Mouse (Mus musculus): ENCODE data around the gene Cyp3a41b.
"Not testable (repeated sequence)": the region's sequence is repeated elsewhere in the genome, so short reads cannot be mapped to it uniquely, and the experiment has no call there.

The Cyp3a41b gene

DNA sequence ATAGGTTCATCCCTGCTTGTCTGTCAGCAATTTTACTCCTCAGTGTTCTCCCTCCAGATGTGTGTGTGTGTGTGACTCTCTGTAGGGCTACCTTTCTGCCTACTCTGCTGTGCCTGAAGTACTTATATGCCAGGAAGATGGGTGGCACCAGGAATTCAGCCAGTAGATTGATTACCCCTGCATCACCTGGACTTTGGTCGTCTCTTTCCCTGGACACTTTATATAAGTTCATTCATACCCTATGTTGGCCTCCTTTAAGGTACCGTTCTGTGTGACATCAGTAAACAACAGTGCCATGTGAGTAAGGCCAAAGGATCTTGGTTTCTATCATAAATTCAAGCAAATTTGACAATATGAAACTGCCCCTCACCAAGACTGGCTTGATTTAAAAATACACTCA, at the start of gene Cyp3a41b:
Gene Cyp3a41b, minus strand, starts transcription at position 101 of the 400 bp plus-strand sequence.
- DNase-seq = not testable (repeated sequence)

DNA sequence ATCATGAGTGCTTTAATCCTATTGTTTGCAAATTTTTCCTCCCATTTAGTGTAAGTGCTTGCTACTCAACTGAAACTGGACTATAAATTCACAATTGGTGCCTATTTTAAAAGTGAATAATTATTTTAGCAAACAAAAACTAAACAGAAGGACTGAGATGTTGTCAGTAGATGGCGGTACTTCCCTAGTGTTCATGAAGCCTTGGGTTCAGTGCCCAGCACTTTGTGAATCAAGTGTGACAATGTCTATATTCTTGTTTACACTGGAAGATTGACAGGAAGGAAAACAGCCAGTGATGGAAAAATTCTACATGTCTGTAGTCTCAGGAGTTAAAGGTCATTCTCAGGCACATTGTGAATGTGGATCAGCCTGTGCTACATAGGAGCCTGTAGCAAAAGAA, 47.8 kb upstream of the Cyp3a41b start:
- not testable (repeated sequence) for DNase-seq

DNA sequence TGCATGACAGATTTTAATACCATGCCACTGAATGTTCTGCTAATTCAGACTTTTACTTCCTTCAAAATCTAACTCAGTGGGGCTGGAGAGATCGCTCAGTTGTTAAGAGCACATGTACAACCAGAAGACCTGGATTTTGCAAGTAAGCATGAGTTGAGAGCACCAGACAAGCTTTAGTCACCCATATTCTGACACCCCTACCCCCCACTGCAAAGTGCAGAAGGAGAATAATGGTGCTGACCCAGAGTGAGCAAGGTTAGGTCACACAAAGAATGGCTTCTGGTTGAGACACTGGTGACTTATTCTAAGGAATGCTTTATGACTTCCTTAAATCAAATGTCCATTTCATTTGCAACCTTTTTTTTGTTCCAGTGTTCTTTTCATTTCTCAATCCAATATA, 20.4 kb upstream of the Cyp3a41b start:
- not testable (repeated sequence) for DNase-seq

DNA sequence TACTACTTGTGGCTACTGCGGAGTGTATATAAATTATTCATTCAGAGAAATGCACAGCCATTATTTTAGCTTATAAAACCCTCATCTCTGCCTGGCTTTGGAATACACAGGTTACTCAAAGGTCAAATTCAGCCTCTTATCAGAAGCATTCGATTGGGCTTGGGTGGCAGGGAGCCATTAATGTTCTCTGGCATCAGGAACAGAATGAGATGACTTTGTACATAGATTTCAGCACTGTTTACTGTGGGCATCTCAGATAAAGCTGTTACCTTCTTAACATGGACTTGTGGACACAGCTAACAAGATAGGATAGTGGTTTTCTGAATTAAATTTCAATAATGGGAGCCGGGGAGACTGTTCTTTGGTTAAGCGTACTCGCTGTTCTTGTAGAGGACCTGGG, 13.3 kb upstream of the Cyp3a41b start:
- DNase-seq = not testable (repeated sequence)

DNA sequence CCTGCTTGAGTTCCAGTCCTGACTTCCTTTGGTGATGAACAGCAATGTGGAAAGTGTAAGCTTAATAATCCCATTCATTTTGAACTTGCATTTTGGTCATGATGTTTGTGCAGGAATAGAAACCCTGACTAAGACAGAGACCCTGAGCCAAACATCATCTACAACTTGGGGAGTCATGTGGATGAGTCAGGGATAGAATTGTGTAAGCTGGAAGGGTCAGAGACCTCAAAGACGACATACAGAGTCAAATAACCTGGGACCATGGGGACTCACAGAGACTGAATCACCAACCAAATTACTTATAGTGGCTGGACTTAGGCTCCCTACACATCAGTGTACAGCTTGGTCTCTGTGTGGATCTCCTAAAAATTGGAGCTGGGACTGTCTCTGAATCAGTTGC, 7.2 kb downstream of the Cyp3a41b start:
- DNase-seq = not testable (repeated sequence)

DNA sequence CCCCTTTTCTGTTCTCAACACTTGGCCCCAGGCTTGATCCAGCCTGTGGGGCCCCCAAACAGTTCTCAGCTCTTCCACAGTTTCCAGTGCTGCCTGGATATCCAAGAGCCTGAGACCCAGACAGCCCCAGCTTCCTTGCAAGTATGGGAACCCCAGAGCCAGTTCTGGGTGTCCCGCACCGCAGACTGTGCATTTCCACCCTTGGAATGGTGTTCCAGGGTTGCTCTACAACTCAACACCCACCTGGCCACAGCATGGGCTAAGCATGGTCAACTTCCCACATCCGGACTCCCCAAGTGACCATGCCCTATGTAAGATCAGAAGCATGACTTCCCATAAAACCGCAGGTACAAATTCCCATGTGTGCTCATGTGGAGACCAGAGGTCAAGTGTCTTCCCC, 8.9 kb downstream of the Cyp3a41b start:
- DNase-seq = not testable (repeated sequence)

DNA sequence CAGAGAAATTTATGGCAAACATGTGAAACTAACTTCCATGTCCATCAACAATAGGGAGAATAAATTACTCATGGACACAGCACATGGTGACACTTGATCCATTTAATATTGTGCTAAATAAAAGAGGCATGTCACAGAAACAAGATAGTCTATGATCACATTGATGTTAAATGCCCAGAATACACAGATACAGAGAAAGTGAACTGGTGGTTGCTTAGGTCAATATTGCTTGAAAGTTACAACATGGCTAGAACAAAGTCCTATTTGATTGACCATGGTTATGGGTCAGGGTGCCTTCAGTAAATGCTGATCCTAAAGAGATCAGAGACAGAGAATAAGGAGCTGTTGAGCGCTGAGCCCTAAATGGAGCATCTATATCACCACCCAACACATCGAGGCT, 12.6 kb downstream of the Cyp3a41b start:
- not testable (repeated sequence) for DNase-seq

Measured in thymus, postnatal 4 days (tissue).